Mouse (Mus musculus): ENCODE data around the gene Gm11060.

The Gm11060 gene

DNA sequence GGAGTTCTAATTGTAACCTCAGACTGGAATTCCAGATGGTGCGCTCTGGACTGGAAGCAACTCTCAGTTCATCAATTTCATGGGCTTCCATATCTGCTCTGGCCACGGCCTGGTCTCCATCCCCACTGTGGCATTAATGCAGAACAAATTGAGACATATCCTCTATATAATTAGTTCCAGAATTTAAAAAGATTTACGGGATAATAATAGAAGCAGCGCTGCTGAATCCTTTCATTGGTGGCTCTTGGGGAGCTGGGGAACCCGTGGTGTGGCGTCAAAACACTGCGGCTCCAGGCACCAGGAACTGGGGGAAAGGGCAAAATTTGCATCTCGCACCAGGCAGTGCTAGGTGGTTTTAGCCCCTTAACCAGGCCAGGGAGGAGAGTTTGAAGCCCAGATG, 30.4 kb downstream of the Gm11060 start:
- DNase-seq, result no peak

DNA sequence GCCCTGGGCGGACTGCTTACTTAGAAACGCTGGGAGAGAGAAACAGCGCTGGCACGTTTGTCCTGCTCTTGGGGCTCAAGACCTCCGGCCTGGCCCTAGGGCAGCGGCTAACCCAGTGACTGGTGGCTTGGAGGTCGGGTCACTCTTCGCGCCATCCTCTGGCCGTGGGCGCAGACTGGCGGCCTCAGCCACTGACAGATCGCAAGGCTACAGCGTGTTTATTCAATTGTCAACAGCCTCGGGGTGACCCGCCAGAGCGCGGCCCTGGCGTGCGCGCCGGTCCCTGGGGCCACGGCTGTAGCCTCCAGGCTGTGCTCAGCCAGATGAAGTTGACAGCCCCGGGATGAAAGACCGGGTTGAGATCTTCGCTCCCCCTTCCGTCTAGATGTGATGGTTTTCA, 31.1 kb downstream of the Gm11060 start:
- no peak for DNase-seq

DNA sequence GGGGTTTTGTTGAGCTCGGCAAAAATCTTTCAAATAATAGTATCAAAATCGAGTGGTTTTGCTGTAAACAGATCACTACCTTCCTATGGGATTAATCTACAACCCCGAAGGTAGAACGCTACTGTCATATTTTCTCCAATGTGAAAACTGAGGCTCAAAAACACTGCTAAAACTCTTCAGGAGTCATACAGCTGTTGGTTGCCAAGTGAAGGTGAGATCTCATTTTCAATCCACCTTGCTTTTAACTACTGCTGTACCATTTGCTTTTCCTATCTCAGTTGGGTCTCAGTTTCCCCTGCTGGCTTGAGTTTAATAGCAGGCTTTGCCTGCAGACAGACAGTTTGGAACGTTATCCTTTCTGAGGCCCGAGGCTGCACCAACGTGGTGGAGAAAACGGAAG, 31.6 kb downstream of the Gm11060 start:
- DNase-seq, result no peak

DNA sequence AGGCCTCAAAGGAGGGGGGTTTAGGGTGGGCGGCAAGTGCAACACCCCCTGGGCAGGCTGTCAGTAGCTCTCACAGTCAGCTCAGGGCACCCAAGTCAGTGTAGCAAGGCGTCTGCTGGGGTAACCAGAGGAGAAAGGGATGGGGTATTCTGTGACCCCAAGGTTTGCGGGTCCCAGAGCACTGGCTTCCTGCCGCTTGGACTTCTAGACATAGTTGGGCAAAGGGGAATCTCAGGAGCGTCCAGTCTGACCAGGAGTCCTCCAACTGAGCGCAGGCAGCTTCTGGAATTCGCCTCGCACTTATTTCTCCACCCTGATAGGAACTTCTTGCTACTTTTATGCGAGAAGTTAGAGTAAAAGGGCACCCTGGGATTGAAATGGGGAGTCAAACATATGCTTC, 32.1 kb downstream of the Gm11060 start:
- no peak for DNase-seq

DNA sequence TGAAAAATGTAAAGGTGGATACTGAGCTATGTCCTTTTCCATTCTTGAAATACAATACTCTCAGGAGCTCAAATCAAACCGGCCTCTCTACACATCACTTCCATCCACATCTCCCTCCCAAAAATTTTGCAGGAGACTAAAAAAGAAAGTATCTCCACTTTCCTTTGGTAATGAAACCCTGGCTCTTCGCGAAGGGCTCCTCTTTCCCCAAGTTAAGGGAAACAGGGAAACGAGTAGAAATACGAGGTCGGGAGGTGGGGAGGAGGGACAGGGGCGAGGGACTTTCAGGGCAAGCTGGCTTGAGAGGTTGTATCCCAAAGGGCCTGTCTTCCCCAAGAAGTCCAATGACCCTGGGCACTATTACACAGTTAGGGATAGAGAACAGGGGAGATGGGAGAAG, 32.6 kb downstream of the Gm11060 start:
- no peak for DNase-seq

DNA sequence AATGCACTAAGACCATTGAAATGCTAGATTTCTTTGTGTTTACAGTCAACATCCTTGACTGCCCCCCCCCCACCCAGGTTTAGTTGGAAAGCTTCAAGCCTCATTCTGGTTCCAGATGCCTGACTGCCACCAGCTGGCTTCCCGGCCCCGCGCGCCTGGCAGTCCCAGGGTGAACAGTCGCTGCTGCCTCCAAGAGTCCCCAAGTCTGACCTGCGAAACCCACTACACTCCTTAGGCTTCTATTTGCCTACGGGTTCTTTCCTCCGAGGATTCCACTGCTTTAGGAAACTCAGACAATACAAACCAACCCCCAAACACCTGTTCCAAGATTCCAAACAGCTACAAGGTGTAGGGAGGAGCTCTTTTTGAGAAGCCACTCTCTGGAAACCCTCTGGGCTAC, 33.4 kb downstream of the Gm11060 start:
- DNase-seq, result no peak

DNA sequence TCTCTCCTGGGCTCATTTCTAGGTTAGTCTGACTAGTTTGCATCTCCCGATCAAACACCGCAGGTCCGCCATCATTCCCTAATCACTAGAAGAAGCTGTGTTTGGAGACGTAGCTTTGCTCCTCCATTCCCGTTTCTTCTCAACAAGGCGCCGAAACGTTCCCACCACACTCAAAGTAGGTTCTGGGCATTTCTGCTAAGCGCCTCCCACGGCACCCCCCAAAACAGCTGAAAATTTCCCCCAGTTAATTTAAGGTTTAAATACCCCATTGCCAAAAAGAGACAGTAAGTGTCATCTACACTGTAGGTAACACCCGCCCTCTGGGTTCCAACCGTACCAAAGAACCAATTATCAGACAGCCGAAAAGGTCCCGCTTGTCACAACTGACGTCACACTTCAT, 33.8 kb downstream of the Gm11060 start:
- no peak for DNase-seq

DNA sequence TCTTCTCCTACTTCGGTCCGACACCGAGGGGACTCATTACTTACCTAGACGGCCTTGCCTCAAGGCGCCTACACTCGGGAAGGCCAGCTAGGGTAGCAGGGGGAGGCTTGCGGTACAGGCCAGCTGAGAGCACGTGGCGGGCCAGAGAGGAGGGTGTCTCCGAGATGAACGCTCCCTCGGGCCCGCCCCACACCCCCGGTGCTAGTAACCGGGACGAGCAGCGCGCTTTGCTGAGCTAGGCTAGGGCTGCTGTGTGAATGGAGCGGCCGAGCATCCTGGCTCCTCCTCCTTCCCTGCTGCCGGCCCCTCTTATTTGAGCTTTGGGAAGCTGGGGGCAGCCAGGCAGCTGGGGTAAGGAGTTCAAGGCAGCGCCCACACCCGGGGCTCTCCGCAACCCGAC, 34.5 kb downstream of the Gm11060 start, which contains the start of gene Wt1:
TSS of gene Wt1 (plus strand) at position 251 of the 400 bp plus-strand sequence.
- no peak for DNase-seq

DNA sequence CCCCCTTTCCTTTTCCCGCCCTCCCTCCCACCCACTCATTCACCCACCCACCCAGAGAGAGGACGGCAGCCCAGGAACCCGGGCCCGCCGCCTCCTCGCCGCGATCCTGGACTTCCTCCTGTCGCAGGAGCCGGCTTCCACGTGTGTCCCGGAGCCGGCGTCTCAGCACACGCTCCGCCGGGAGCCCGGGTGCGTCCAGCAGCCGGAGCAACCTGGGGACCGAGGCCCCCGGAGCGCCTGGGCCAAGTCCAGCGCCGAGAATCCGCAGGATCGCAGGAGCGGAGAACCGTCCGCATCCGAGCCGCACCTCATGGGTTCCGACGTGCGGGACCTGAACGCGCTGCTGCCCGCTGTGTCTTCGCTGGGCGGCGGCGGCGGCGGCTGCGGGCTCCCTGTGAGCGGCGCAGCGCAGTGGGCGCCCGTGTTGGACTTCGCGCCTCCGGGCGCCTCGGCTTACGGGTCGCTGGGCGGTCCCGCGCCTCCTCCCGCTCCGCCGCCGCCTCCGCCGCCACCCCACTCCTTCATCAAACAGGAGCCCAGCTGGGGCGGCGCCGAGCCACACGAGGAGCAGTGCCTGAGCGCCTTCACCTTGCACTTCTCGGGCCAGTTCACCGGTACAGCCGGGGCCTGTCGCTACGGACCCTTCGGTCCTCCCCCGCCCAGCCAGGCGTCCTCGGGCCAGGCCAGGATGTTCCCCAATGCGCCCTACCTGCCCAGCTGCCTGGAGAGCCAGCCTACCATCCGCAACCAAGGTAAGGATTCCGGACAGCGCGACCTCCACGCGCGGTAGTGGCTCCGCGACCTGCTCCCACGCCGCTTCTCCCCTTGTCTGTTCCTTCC, 35.1 kb downstream of the Gm11060 start:
- DNase-seq, result no peak

DNA sequence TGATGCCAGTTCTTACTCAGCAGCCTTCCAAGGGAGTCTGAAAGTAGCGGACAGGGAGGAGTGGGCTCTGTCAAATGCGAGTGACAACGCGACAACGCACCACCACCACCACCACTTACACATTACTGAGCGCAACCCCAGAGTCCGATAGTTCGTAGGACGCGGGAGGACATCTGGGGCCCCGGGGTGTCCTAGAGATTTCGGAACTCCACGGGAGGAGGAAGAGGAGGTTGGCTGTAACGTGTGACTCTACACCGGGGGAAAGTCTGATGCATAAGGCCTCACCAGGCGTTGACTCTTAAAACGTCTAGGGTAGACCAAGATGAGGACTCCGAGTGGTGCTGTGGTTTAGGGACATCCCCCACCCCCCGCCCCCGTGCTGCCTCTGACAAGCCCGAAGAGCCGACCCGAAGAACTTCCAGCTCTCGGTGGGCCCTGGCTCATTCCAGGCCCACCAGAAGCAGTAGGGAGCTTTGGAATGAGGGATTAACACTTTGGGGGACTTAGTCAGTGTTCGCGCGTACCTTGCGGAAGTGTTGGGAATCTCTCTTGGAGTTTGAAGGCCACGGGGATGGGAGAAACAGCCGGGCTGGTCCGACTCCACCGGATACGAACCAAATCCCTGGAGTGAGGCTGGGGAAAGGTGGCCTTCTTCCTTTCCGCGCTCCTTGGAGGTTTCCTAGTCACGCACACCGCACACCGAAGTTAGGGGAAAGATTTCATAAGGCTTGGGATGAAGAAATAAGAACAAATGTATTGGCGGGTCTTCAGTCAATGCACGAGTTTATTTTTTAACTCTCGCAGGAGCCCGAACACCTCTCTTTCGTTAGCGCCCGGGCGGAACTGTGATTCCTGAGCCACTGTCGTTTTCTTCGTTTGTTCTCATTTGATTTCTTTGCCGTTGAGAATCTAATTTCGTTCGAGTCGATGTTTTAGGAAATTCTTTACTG, 36.0 kb downstream of the Gm11060 start:
- DNase-seq, result no peak

DNA sequence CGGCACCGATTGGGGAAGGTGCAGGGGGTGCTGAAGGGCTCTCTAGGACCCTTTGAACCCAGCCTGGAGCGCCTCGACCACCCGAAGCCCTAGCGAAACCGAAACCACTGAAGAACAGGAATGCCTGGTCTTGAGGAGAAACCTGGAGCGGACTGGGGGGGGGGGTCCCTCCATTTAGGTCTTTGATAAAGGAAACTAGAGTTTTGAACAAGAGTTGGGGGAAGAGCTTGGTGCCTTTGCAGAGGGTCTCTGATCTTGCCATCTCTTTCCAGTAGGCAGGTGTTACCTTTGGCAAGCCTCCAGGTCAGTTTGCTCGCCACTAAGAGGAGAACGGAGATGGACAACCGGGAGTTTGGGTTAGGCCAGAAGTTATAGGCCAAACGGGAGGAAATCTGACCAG, 36.7 kb downstream of the Gm11060 start:
- no peak for DNase-seq

DNA sequence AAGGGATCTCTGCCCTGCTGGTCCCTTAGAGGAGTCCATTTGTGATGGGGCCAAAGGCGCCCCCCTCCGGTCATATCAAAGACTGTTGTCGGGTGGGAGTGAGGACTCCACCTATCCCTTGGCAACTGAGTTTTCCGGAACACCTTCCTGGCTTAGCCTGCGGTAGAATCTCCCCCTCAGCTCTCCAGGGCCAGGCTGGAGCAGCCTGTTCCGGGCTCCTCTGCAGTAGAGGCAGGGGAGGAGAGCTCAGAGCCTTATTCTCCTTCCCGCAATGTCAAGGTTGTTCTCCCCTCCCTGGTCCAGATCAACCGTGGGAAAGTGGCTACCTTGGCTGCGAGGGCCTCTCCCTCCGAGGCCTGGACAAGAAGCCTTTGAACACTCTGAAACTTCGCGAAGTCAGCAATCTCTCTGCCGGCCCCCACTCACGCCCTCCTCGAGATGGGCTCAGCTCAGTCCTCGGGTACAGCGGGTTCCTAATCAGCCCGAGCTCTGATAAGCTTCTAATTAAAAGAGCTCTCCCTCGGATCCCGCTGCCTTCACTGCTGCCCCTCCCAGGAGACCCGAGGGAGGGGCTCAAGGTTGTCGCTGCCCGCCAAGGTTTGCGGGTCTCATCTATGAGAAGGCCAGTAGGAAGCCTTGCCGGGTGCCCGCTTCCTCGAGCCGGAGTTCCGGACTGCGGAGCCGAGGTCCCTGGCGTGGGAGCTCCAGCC, 38.7 kb downstream of the Gm11060 start:
- DNase-seq, result no peak

DNA sequence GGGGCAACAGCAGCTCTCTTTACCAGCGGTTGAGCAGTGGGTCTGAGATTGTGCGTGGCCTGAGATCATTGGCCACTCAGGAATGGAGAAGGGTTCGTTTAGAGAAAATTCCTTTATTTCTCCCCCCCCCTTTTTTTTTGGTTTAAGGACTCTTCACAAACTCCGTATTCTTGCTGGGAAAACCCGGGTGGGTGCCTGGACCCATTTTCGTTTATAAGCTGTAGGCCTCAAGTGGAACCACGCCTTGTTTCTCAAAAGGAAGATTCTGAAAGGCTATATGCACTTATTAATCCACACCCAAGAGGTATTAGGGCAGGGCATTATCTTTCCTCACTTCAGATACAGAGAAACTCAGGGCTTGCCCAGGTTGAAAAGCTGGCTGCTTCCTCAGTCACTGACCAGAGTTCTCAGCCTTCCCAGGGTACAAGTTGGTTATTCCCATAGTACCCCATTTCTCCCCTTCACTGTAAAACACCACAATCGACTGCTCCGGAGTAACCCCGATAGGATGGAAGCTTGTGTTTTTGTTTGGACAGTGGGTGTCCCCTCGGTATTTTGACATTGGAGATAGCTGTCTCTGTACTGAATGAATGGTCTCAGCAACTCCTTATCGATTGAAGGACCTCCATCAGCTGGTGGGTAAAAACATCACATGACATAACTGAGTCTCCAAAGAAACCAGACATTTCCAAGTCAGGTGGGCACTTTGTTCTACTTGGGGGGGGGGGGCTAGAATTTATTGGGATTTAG, 39.4 kb downstream of the Gm11060 start:
- no peak for DNase-seq

DNA sequence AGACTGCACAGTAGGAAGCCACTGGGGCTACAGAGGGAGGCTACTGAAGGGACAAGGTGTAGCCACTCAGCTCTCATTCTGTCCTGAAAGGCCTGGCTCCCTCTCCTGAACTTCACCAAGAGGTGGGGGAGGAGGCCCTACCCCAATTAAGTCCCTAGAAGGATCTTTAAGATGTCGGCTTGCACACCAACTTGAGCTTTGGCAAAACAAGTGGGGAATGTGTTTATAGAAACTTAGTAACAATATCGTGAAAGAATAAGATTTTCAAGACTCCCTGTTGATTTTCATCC, 39.9 kb downstream of the Gm11060 start:
- DNase-seq, result no peak

DNA sequence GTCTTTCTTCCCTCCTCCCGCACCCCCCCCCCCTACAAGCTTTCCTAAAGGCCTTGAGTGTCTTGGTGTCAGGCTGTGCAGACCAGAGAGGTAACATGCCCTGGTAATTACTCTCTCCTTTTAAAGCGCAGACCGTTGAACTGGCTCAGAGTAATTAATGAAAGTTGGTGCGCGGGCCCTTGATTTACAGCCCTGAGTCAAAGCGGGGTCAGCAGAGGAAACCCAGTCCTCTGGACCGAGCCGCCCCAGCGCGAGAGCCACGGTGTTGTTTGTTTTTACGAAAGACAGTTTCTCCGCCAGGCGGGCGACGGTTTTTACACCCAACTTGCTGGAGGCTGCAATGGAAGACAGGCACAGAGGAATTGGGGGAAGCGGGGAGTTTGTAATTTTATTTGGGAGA, 40.5 kb downstream of the Gm11060 start:
- DNase-seq, result no peak

DNA sequence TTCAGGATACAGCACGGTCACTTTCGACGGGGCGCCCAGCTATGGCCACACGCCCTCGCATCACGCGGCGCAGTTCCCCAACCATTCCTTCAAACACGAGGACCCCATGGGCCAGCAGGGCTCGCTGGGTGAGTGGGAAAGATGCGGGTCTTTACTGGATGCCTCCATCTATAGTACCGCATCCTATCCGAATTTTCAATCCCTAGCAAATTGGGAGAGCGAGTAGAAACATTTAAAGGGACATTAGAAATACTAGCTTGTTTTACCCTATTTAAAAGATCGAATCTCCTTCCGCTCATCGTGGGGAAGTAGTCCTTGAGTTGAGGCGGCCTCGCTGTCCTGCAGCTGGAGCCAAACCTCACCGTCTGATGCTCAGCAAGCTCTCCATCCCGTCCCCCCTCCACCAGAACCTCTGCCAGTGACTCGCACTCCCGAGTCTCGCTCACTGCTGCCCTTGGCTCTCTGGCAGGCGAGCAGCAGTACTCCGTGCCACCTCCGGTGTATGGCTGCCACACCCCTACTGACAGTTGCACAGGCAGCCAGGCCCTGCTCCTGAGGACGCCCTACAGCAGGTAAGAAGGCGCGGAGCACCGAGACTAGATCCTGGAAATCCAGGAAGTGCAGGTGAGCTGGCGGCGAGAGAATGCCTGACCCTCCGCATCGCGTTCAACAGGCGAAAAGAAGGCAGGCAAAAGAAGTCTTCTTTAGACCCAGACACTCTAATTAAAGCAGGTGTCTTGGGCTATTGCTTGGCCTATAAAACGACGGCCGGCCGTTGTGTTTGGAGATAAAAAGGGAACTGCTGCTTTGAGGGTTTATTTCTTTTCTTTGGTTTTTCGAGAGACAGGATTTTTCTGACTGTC, 41.3 kb downstream of the Gm11060 start:
- DNase-seq, result no peak

DNA sequence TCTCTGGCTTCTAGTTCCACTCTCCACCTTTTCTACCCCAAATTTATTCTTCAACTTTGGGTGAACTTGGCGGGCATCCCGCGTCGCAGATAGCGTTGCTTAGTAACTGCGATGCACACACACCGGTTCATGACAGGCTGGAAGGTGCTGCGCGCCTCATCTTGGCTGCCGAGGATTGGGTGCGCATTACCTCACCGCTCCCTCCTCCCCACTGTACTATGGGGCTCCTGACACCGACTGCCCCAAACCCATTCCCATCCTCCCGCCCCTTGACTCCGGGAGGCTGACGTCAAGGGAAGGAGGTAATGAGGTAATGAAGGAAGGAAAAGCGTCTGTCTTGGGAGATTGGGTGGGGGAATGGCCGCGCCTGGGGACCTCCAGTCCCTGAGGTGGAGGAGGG, 42.5 kb downstream of the Gm11060 start:
- DNase-seq, result no peak

DNA sequence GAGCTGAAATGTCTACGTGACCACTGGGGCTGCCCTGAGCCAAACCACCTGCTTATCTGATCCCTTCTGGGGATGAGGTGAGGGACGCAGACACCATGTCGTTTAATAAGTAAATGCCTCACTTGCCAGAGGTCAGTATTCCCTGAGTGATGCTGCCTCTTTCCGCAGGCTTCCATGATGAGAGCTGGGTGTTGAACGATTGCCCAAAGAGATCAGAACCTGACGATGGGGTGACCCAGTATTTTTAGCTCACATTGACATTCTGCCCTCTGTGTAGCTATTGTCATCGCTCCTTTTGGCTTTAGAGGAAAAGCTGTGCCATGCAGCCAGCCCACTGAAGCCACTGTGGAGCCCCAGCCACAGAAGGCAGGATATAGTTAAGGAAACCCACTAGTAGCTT, 47.7 kb downstream of the Gm11060 start:
- no peak for DNase-seq

DNA sequence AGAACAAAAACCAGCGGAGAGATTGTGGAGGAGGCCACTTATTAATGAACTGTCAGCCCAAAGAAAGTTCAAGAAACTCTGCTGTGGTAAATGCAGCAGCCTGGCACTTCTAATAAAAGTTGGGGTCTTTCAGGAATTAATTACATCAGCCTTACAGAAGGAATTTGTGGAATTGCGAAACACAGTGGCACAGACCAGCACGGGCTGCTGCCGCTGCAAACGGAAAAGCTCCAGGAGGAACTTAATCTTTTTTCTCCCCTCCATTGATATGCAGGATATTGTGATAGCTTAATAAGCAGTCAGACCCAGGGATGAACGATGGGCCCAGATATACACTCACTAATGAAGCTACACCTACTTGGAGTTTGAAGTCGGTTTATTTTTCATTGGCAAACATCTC, 49.6 kb downstream of the Gm11060 start:
- no peak for DNase-seq

Measured in cerebellum, adult 11-12 months (tissue).